Comparison of ENCODE assay signal across 31 mouse cellular contexts in genomic region chr9:37392071-37392470, GRCm38 (mm10). TPM values are rescaled to one million over a fixed set of nuclear protein-coding genes. Genes with fewer than 3 reads are reported as not detected.
"Had no signal": no experiment of that assay in that cellular context is flagged by ENCODE, and none has a peak within 500 bp of the region (broad histone marks: within the 10 kb centered on the region; RNA-seq: fewer than 3 reads in every experiment).

No protein-coding gene starts in this region.

- H3K27ac ChIP-seq: heart, embryonic 10.5 days; heart, embryonic 13.5 days; heart, embryonic 15.5 days; hindbrain, embryonic 13.5 days; hindbrain, embryonic 15.5 days; hindbrain, postnatal 0 days; kidney, embryonic 15.5 days; kidney, postnatal 0 days; limb, embryonic 10.5 days; limb, embryonic 12.5 days; liver, embryonic 13.5 days had no signal

- ATAC-seq: hindbrain, postnatal 0 days; intestine, embryonic 16.5 days had no signal

- H3K4me3 ChIP-seq: heart, embryonic 10.5 days; heart, embryonic 13.5 days; heart, embryonic 15.5 days; hindbrain, embryonic 13.5 days; hindbrain, embryonic 15.5 days; kidney, embryonic 15.5 days; limb, embryonic 10.5 days; limb, embryonic 12.5 days; liver, embryonic 13.5 days had no signal

- H3K9me3 ChIP-seq: heart, embryonic 10.5 days; heart, embryonic 13.5 days; heart, embryonic 15.5 days; hindbrain, embryonic 13.5 days; hindbrain, embryonic 15.5 days; kidney, embryonic 15.5 days; limb, embryonic 10.5 days; limb, embryonic 12.5 days; liver, embryonic 13.5 days had no signal

- H3K9ac ChIP-seq: heart, embryonic 13.5 days; heart, embryonic 15.5 days; hindbrain, embryonic 13.5 days; hindbrain, embryonic 15.5 days; kidney, embryonic 15.5 days; limb, embryonic 12.5 days; liver, embryonic 13.5 days had no signal

- H3K4me1 ChIP-seq: heart, embryonic 10.5 days; heart, embryonic 13.5 days; heart, embryonic 15.5 days; hindbrain, embryonic 13.5 days; hindbrain, embryonic 15.5 days; kidney, embryonic 15.5 days; limb, embryonic 10.5 days; limb, embryonic 12.5 days; liver, embryonic 13.5 days had no signal

- H3K4me2 ChIP-seq: heart, embryonic 13.5 days; heart, embryonic 15.5 days; hindbrain, embryonic 13.5 days; hindbrain, embryonic 15.5 days; kidney, embryonic 15.5 days; limb, embryonic 12.5 days; liver, embryonic 11.5 days; liver, embryonic 13.5 days had no signal

- H3K27me3 ChIP-seq: heart, embryonic 15.5 days; hindbrain, embryonic 15.5 days had no signal

- DNase-seq: gastrocnemius, postnatal 14 days; gastrocnemius, postnatal 36 days; heart, adult 18-20 months; heart, postnatal 14 days; heart, postnatal 36 days; kidney, adult 11 months; kidney, adult 2 months; kidney, adult 9 months; kidney, postnatal 14 days; kidney, postnatal 36 days; layer of hippocampus, adult 9-11 months; layer of hippocampus, postnatal 36 days; liver; liver, embryonic 13.5 days had no signal

- H3K36me3 ChIP-seq: heart, embryonic 10.5 days; heart, embryonic 13.5 days; heart, embryonic 15.5 days; hindbrain, embryonic 13.5 days; hindbrain, embryonic 15.5 days; kidney, embryonic 15.5 days; limb, embryonic 10.5 days; limb, embryonic 12.5 days; liver, embryonic 13.5 days had no signal

RNA-seq across cellular contexts. Expression of gene Hepacam, which starts 24.9 kb away (rescaled TPM):
- total RNA-seq: heart, postnatal 36 days; hematopoietic stem cell, adult 5-6 weeks had no signal
- polyA plus RNA-seq: heart, embryonic 10.5 days; intestine, embryonic 14.5 days; kidney, embryonic 15.5 days; limb, embryonic 12.5 days; liver, embryonic 11.5 days had no signal

RNA-seq across cellular contexts. Expression of gene Robo3, which starts 41.0 kb away (rescaled TPM):
- total RNA-seq: gastrocnemius, adult 18-20 months; gastrocnemius, adult 8-10 months; gastrocnemius, postnatal 14 days; gastrocnemius, postnatal 36 days; heart, adult 18-20 months; heart, adult 8-10 months; heart, postnatal 14 days; heart, postnatal 36 days had no signal
- polyA plus RNA-seq: intestine, embryonic 14.5 days; limb, embryonic 12.5 days had no signal
